Mouse (Mus musculus) ovary, adult 10 weeks (tissue): Measurements from ENCODE around the gene Elovl4. TPM values are rescaled to one million over a fixed set of nuclear protein-coding genes. Genes with fewer than 3 reads are reported as not detected.

Experiments used
- polyA plus RNA-seq: library from polyadenylated mRNA; stranded (reverse); fragments of 350-450 nt; fragmentation: Illumina TruSeq; extraction: RNeasy Lipid Tissue Mini Kit (QIAGEN cat#74804); gene quantifications from one replicate; pipeline ENCODE4 v1.2.3, GENCODE M21; 2014

Gene Elovl4
- 5.0 TPM for polyA plus RNA-seq

GRCm38 (mm10) chr9:83805977-83806815, at the start of gene Elovl4:
Gene Elovl4, minus strand, starts transcription at chr9:83806277.

GRCm38 (mm10) chr9:83833811-83834747, 28.0 kb upstream of the Elovl4 start, which contains the start of gene Ttk:
Gene Ttk, plus strand, starts transcription at chr9:83834689.

Other genes starting within 250 kb of the Elovl4 start
- 50.2 TPM for gene Ttk, start 28.4 kb upstream of the Elovl4 start, polyA plus RNA-seq
- gene Bckdhb, start 118.9 kb upstream of the Elovl4 start, polyA plus RNA-seq: 62.5 TPM